Mouse (Mus musculus) embryonic facial prominence, embryonic 14.5 days (tissue): Measurements from ENCODE around the gene Aldh18a1. TPM values are rescaled to one million over a fixed set of nuclear protein-coding genes. Genes with fewer than 3 reads are reported as not detected.

Source experiments
- ATAC-seq: fragments of 200-750 bp; cut with Nextera tagmentation; 2 replicates; pipeline ENCODE4 v1.8.0; 2017; ENCODE audit warnings: low read depth, moderate number of reproducible peaks, moderate TSS enrichment
- DNase-seq: peaks from one replicate; pipeline ENCODE4 v3.0.0-alpha.2; 2015; ENCODE audit warnings: low spot score
- H3K27ac ChIP-seq: fragments of 300-500 bp; sonication (generic); replicated peaks from 2 replicates; pipeline ENCODE4 v1.5.1; 2014; ENCODE audit warnings: low read depth, mild to moderate bottlenecking, low read length, moderate library complexity
- H3K27me3 ChIP-seq: fragments of 300-500 bp; sonication (generic); replicated peaks from 2 replicates; pipeline ENCODE4 v1.6.1; 2014; ENCODE audit warnings: low read length; ENCODE audit not compliant: control insufficient read depth, insufficient read depth
- H3K36me3 ChIP-seq: fragments of 300-500 bp; sonication (generic); 2 replicates; pipeline ENCODE4 v1.6.1; 2014; ENCODE audit warnings: low read length, mixed read lengths; ENCODE audit not compliant: control insufficient read depth, insufficient read depth
- H3K4me1 ChIP-seq: fragments of 300-500 bp; sonication (generic); 2 replicates; pipeline ENCODE4 v1.6.1; 2014; ENCODE audit warnings: antibody characterized with exemption, low read length; ENCODE audit not compliant: control insufficient read depth, insufficient read depth
- H3K4me2 ChIP-seq: fragments of 300-500 bp; sonication (generic); 2 replicates; pipeline ENCODE4 v1.6.1; 2014; ENCODE audit warnings: low read depth, mild to moderate bottlenecking, low read length, moderate library complexity, mixed read lengths
- H3K4me3 ChIP-seq: fragments of 300-500 bp; sonication (generic); 2 replicates; pipeline ENCODE4 v1.5.1; 2014; ENCODE audit warnings: low read depth, mild to moderate bottlenecking, low read length
- H3K9ac ChIP-seq: fragments of 300-500 bp; sonication (generic); 2 replicates; pipeline ENCODE4 v1.6.1; 2014; ENCODE audit warnings: low read depth, mild to moderate bottlenecking, low read length, moderate library complexity, mixed read lengths
- H3K9me3 ChIP-seq: fragments of 300-500 bp; sonication (generic); 2 replicates; pipeline ENCODE4 v1.6.1; 2016; ENCODE audit warnings: low read length; ENCODE audit not compliant: control insufficient read depth
- WGBS: fragments of 180-500 bp; shearing (Covaris S2); extraction: QIAGEN DNeasy Blood & Tissue Kit; methylation state at CpG from one replicate; pipeline ENCODE4 v1.1.7; 2014; 5-methylcytosine and 5-hydroxymethylcytosine counted together
- polyA plus RNA-seq: library from polyadenylated mRNA; unstranded; fragments of >200 nt; fragmentation: Nextera tagmentation; extraction: Ambion mirVana; gene quantifications from 2 replicates; pipeline ENCODE4 v1.2.1, GENCODE M21; 2014

Gene Aldh18a1
- 62.5 and 73.1 TPM in 2 replicates for polyA plus RNA-seq

DNA sequence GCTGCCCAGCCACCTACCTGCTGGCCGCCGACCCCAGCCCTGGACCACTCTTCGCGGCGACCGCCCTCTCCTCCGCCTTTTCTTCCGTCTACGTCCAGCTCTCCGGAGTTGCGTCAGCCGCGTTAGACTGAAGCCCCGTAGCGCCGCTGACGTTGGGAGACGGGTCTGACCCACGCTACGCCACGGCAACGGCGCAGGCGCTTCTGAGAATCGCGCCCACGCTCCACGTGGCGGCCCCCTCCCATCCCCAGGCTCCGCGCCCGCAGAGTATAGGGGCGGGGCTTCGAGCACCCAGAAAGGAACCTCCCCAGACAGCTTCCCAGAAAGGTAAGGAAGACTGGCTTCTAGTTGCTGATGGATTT lies at the start of gene Aldh18a1:
TSS of gene Aldh18a1 (minus strand) at position 171 of the 362 bp plus-strand sequence.
- H3K27ac ChIP-seq = peak within 1 kb of the TSS; percentile 73; the same call in 1 of the 2 replicates
- peak within 1 kb of the TSS; percentile 72 for H3K4me3 ChIP-seq
- H3K4me1 ChIP-seq = peaks cover 10% of the 10 kb centered on the region
- ATAC-seq = peak; percentile 96
- peaks cover 16% of the 10 kb centered on the region for H3K36me3 ChIP-seq
- no peaks in the 10 kb centered on the region for H3K27me3 ChIP-seq
- H3K9me3 ChIP-seq = no peaks in the 10 kb centered on the region
- peak within 1 kb of the TSS; percentile 79 for H3K4me2 ChIP-seq
- 0% methylated on average over 24 of the region's 34 CpGs for WGBS
- H3K9ac ChIP-seq = peak within 1 kb of the TSS; percentile 73
- peak; percentile 96 for DNase-seq

DNA sequence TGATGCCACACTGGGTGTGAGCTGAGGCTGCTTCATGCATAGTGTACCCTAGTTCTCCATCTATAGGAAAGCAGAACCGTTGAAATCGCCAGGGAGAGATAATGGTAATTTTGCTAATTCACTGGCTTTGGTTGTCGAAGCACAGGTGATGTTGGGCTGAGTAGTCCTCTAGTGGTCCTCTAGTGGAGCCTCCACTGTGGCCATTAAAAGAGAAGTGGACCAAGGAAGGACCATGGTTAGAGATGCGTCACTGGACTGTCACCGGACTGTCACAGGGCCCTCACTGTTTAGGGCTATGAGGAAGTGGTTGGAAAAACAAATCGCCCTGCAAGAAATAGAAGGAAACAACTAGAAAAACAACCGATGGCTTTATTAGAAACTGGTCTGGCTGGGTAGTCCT lies 49.3 kb upstream of the Aldh18a1 start:
- H3K36me3 ChIP-seq = no peaks in the 10 kb centered on the region
- no peak overlapping the region for H3K9ac ChIP-seq
- H3K4me2 ChIP-seq = no peak overlapping the region
- no peak for DNase-seq
- no peaks in the 10 kb centered on the region for H3K27me3 ChIP-seq
- H3K27ac ChIP-seq = no peak overlapping the region; the same call in 1 of the 2 replicates
- H3K4me3 ChIP-seq = no peak overlapping the region
- H3K9me3 ChIP-seq = no peaks in the 10 kb centered on the region
- no peaks in the 10 kb centered on the region for H3K4me1 ChIP-seq
- no peak for ATAC-seq
- WGBS = 85% methylated on average over 7 of the region's 7 CpGs

GRCm38 (mm10) chr19:40637091-40637490 lies 48.8 kb upstream of the Aldh18a1 start:
- H3K36me3 ChIP-seq = no peaks in the 10 kb centered on the region
- 56% methylated on average over 4 of the region's 4 CpGs for WGBS
- H3K9ac ChIP-seq = no peak overlapping the region
- H3K9me3 ChIP-seq = no peaks in the 10 kb centered on the region
- H3K4me3 ChIP-seq = no peak overlapping the region
- DNase-seq (peak; percentile 30), ATAC-seq (no peak)
- H3K4me2 ChIP-seq = no peak overlapping the region
- no peak overlapping the region; the same call in 1 of the 2 replicates for H3K27ac ChIP-seq
- H3K27me3 ChIP-seq = no peaks in the 10 kb centered on the region
- no peaks in the 10 kb centered on the region for H3K4me1 ChIP-seq

- WGBS = 50% methylated on average over 1 of the region's 1 CpGs
- Histone ChIP-seq H3K4me3 (no peak overlapping the region), H3K27me3 (no peaks in the 10 kb centered on the region), H3K36me3 (no peaks in the 10 kb centered on the region), H3K4me2 (no peak overlapping the region), H3K27ac (no peak overlapping the region), H3K9ac (no peak overlapping the region), H3K9me3 (no peaks in the 10 kb centered on the region), H3K4me1 (no peaks in the 10 kb centered on the region)
- DNase-seq (no peak), ATAC-seq (no peak)
These were observed 44.9 kb upstream of the Aldh18a1 start for GRCm38 (mm10) chr19:40633144-40633543.

GRCm38 (mm10) chr19:40632668-40633067 lies 44.4 kb upstream of the Aldh18a1 start:
- Histone ChIP-seq H3K9ac (no peak overlapping the region), H3K9me3 (no peaks in the 10 kb centered on the region), H3K4me2 (no peak overlapping the region), H3K27me3 (no peaks in the 10 kb centered on the region), H3K4me1 (no peaks in the 10 kb centered on the region), H3K36me3 (no peaks in the 10 kb centered on the region), H3K27ac (no peak overlapping the region), H3K4me3 (no peak overlapping the region)
- ATAC-seq = no peak
- 77% methylated on average over 5 of the region's 5 CpGs for WGBS
- no peak for DNase-seq

DNA sequence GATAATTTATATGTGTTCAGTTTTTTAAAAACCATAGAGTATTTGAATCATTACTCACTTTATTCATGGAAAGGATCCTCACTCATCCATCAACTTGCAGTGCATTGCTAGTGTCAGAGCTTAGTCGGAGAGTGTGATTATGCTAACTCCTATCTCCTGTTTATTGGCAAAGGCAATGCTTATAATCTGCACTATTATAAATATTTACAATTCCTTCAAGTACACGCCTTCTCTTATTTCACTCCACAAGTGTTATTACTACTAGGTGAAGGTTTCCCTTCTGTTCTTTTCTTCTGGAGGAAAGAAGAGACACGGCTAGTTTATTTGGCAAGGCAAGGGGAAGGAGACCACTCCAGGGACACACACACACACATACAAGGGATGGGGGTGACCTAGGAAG lies 43.9 kb upstream of the Aldh18a1 start:
- no peaks in the 10 kb centered on the region for H3K27me3 ChIP-seq
- DNase-seq = no peak
- H3K36me3 ChIP-seq = no peaks in the 10 kb centered on the region
- no peak overlapping the region for H3K4me2 ChIP-seq
- no peak overlapping the region for H3K27ac ChIP-seq
- ATAC-seq = no peak
- H3K4me1 ChIP-seq = no peaks in the 10 kb centered on the region
- H3K4me3 ChIP-seq = no peak overlapping the region
- no peaks in the 10 kb centered on the region for H3K9me3 ChIP-seq
- H3K9ac ChIP-seq = no peak overlapping the region
- 62% methylated on average over 3 of the region's 3 CpGs for WGBS

DNA sequence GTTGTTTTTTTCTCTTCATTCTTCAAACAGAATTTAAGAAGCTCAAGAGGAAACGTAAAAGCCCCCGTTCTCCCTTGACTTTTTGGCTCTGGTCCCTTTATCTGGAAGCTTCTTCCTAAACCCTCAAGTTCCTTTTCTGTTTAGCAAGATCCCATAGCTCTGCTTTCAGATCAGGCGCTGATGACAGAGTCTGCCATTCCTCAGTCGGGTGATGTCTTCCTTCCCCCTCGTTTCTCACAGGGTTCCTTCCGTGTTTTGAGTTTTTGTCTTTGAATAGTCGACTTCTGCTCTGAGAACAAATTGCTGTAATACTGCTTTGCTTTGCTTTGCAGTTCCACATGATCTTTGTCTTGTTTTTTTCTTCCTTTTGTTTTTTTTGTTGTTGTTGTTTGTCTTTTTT lies 42.3 kb upstream of the Aldh18a1 start:
- DNase-seq = no peak
- no peaks in the 10 kb centered on the region for H3K36me3 ChIP-seq
- H3K9me3 ChIP-seq = no peaks in the 10 kb centered on the region
- H3K4me1 ChIP-seq = no peaks in the 10 kb centered on the region
- no peak overlapping the region for H3K4me3 ChIP-seq
- no peak for ATAC-seq
- WGBS = 67% methylated on average over 7 of the region's 7 CpGs
- H3K9ac ChIP-seq = no peak overlapping the region
- no peaks in the 10 kb centered on the region for H3K27me3 ChIP-seq
- no peak overlapping the region for H3K27ac ChIP-seq
- no peak overlapping the region for H3K4me2 ChIP-seq

DNA sequence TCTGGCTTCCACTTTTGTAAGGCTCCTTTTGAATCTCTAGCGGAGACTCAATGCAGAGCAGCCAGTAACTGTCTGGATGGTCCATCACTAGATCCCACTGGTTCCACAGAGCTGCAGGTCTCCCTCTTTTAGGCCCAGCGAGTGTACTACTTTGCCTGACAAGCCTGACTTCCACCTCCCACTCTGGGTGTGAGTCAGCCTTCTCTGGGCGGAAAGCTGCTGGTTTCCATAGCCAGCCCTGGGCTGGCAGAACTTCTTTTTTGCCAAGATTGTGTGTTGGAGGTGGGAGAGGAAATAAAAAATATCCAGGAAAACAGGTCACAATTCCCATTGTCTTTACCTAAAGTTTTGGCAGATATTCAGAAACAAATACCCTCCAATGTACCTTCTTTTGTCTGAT lies 41.8 kb upstream of the Aldh18a1 start:
- no peak for DNase-seq
- H3K27ac ChIP-seq = no peak overlapping the region
- H3K9me3 ChIP-seq = no peaks in the 10 kb centered on the region
- no peak for ATAC-seq
- H3K4me1 ChIP-seq = no peaks in the 10 kb centered on the region
- no peak overlapping the region for H3K4me2 ChIP-seq
- no peak overlapping the region for H3K9ac ChIP-seq
- 78% methylated on average over 3 of the region's 3 CpGs for WGBS
- no peaks in the 10 kb centered on the region for H3K27me3 ChIP-seq
- H3K36me3 ChIP-seq = no peaks in the 10 kb centered on the region
- H3K4me3 ChIP-seq = no peak overlapping the region

DNA sequence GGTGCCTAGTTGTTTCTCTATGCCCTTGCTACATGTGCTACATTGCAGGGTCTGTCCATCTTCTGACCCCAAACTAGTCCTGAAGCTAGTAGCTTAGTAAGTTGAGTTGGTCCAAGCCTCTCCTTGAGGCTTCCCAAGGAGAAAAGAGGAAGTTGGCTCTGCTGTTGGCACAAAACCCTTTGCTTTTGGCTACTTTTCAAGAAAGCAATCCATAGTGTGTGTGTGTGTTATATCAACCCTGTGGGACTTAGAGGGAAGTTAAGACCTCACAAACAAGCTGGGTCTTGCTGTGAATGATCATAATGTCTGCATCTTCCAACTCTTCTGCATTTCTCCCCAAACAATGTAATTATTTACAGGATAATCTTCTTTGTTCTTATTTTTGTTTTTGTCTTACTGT lies 40.7 kb upstream of the Aldh18a1 start:
- Histone ChIP-seq H3K9me3 (no peaks in the 10 kb centered on the region), H3K4me2 (no peak overlapping the region), H3K27me3 (no peaks in the 10 kb centered on the region), H3K36me3 (no peaks in the 10 kb centered on the region), H3K27ac (no peak overlapping the region), H3K4me3 (no peak overlapping the region), H3K9ac (no peak overlapping the region), H3K4me1 (no peaks in the 10 kb centered on the region)
- DNase-seq = no peak
- no peak for ATAC-seq
